Mouse (Mus musculus) neural tube, embryonic 13.5 days (tissue): ENCODE data around the gene Acan. TPM values are rescaled to one million over a fixed set of nuclear protein-coding genes. Genes with fewer than 3 reads are reported as not detected.

Experiments
- ATAC-seq: fragments of 200-750 bp; cut with Nextera tagmentation; 2 replicates; pipeline ENCODE4 v1.8.0; 2017; ENCODE audit warnings: low read depth, mild to moderate bottlenecking, moderate TSS enrichment, moderate library complexity
- H3K27ac ChIP-seq: fragments of 300-500 bp; sonication (generic); replicated peaks from 2 replicates; pipeline ENCODE4 v1.5.1; 2015; ENCODE audit warnings: moderate library complexity, mild to moderate bottlenecking, inconsistent platforms
- H3K27me3 ChIP-seq: fragments of 300-500 bp; sonication (generic); 2 replicates; pipeline ENCODE4 v1.6.1; 2015; ENCODE audit warnings: mild to moderate bottlenecking, inconsistent platforms
- H3K36me3 ChIP-seq: fragments of 300-500 bp; sonication (generic); 2 replicates; pipeline ENCODE4 v1.6.1; 2015; ENCODE audit warnings: mild to moderate bottlenecking, inconsistent platforms
- H3K4me1 ChIP-seq: fragments of 300-500 bp; sonication (generic); replicated peaks from 2 replicates; pipeline ENCODE4 v1.6.1; 2015; ENCODE audit warnings: inconsistent platforms
- H3K4me2 ChIP-seq: fragments of 300-500 bp; sonication (generic); 2 replicates; pipeline ENCODE4 v1.6.1; 2015; ENCODE audit warnings: inconsistent platforms, mild to moderate bottlenecking, moderate library complexity
- H3K4me3 ChIP-seq: fragments of 300-500 bp; sonication (generic); 2 replicates; pipeline ENCODE4 v1.5.1; 2015; ENCODE audit warnings: mild to moderate bottlenecking, inconsistent platforms
- H3K9ac ChIP-seq: fragments of 300-500 bp; sonication (generic); 2 replicates; pipeline ENCODE4 v1.6.1; 2015; ENCODE audit warnings: moderate library complexity, mild to moderate bottlenecking, inconsistent platforms
- H3K9me3 ChIP-seq: fragments of 300-500 bp; sonication (generic); 2 replicates; pipeline ENCODE4 v1.6.1; 2016; ENCODE audit warnings: inconsistent platforms
- WGBS: fragments of 180-500 bp; shearing (Covaris S2); methylation state at CpG from one replicate; pipeline ENCODE4 v1.1.7; 2015; 5-methylcytosine and 5-hydroxymethylcytosine counted together
- polyA plus RNA-seq: library from polyadenylated mRNA; unstranded; fragments of >200 nt; fragmentation: Nextera tagmentation; extraction: Ambion mirVana; gene quantifications from 2 replicates; pipeline ENCODE4 v1.2.1, GENCODE M21; 2015

The Acan gene
- polyA plus RNA-seq, 1 experiment from 2014 or later, result 1.3 TPM

GRCm38 (mm10) chr7:79147011-79147837 lies 93.9 kb downstream of the Acan start:
- no peak overlapping the region for H3K9ac ChIP-seq
- H3K9me3 ChIP-seq, result no peaks in the 10 kb centered on the region
- peak overlapping the region; percentile 89 for H3K4me2 ChIP-seq
- H3K27ac ChIP-seq, result no peak overlapping the region
- peaks cover 27% of the 10 kb centered on the region for H3K4me1 ChIP-seq
- ATAC-seq, result no peak
- peak overlapping the region; percentile 47; the same call in 1 of the 2 replicates for H3K4me3 ChIP-seq
- H3K36me3 ChIP-seq, result no peaks in the 10 kb centered on the region
- no peaks in the 10 kb centered on the region for H3K27me3 ChIP-seq
- WGBS, result 59% methylated on average over 12 of the region's 12 CpGs

- Histone ChIP-seq H3K9me3 (no peaks in the 10 kb centered on the region), H3K9ac (peak overlapping the region; percentile 63), H3K4me2 (peak overlapping the region; percentile 89), H3K36me3 (no peaks in the 10 kb centered on the region), H3K27me3 (no peaks in the 10 kb centered on the region), H3K4me1 (peaks cover 27% of the 10 kb centered on the region), H3K4me3 (peak overlapping the region; percentile 47), H3K27ac (no peak overlapping the region)
- under 1% methylated on average over 20 of the region's 20 CpGs for WGBS
- no peak for ATAC-seq
Observed at GRCm38 (mm10) chr7:79147931-79148653, 94.8 kb downstream of the Acan start.

- Histone ChIP-seq H3K4me1 (peaks cover 27% of the 10 kb centered on the region), H3K27ac (no peak within 1 kb of the TSS), H3K4me2 (peak within 1 kb of the TSS; percentile 89), H3K27me3 (no peaks in the 10 kb centered on the region), H3K4me3 (peak within 1 kb of the TSS; percentile 47), H3K9me3 (no peaks in the 10 kb centered on the region), H3K36me3 (no peaks in the 10 kb centered on the region), H3K9ac (peak within 1 kb of the TSS; percentile 63)
- WGBS, result under 1% methylated on average over 39 of the region's 39 CpGs
- peak; percentile 95 for ATAC-seq
Observed at GRCm38 (mm10) chr7:79148711-79149266, 95.5 kb downstream of the Acan start, which contains the start of gene Mfge8. Gene Mfge8 (minus strand): TSS chr7:79149060.

DNA sequence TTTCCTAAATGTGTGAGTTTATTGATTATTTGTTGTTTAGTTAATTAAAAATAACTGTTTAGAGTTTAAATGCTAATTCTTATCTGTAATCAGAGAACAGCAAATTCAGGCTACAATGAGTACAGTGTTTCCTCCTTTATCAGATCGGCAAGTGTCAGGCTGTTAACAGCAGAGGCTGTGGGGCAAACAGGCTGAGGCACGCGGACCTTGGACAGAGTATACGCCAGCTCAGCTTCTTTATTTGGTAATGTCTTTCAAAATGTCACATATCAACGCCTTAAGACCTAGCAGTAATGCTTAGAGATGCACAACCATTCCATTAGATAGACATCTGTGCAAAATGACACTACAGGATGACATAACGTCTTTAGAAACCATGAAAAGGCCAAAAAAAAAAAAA lies 96.2 kb downstream of the Acan start:
- no peaks in the 10 kb centered on the region for H3K27me3 ChIP-seq
- no peak for ATAC-seq
- 69% methylated on average over 6 of the region's 6 CpGs for WGBS
- H3K4me2 ChIP-seq, result peak overlapping the region; percentile 89
- H3K9ac ChIP-seq, result no peak overlapping the region
- peaks cover 27% of the 10 kb centered on the region for H3K4me1 ChIP-seq
- no peaks in the 10 kb centered on the region for H3K36me3 ChIP-seq
- H3K9me3 ChIP-seq, result no peaks in the 10 kb centered on the region
- H3K27ac ChIP-seq, result no peak overlapping the region
- no peak overlapping the region for H3K4me3 ChIP-seq

GRCm38 (mm10) chr7:79159406-79159805 lies 106.1 kb downstream of the Acan start:
- no peak overlapping the region for H3K27ac ChIP-seq
- no peak for ATAC-seq
- H3K9me3 ChIP-seq, result no peaks in the 10 kb centered on the region; the same call in 1 of the 2 replicates
- H3K4me2 ChIP-seq, result no peak overlapping the region
- no peaks in the 10 kb centered on the region for H3K4me1 ChIP-seq
- H3K27me3 ChIP-seq, result no peaks in the 10 kb centered on the region
- H3K36me3 ChIP-seq, result no peaks in the 10 kb centered on the region
- WGBS, result 68% methylated on average over 1 of the region's 1 CpGs
- no peak overlapping the region for H3K4me3 ChIP-seq
- H3K9ac ChIP-seq, result no peak overlapping the region

Other genes starting within 250 kb of the Acan start
- gene Det1, start 206.2 kb upstream of the Acan start, polyA plus RNA-seq, result 17.1 and 17.2 TPM in 2 replicates
- gene Aen, start 157.6 kb upstream of the Acan start, polyA plus RNA-seq, result 43.8 and 47.9 TPM in 2 replicates
- 0.45 TPM in 1 of 2 replicates, not detected in the other for gene Isg20, start 140.1 kb upstream of the Acan start, polyA plus RNA-seq
- gene Hapln3, start 77.5 kb downstream of the Acan start, polyA plus RNA-seq, result 1.5 and 1.7 TPM in 2 replicates
- gene Mfge8, start 95.6 kb downstream of the Acan start, polyA plus RNA-seq, result 59.3 and 61.1 TPM in 2 replicates
- gene Abhd2, start 219.7 kb downstream of the Acan start, polyA plus RNA-seq, result 15.7 and 16.7 TPM in 2 replicates